Mouse (Mus musculus) heart, embryonic 14.5 days (tissue): ENCODE results near the gene Hcn1. TPM values are rescaled to one million over a fixed set of nuclear protein-coding genes. Genes with fewer than 3 reads are reported as not detected.

Source experiments
- ATAC-seq: fragments of 200-750 bp; cut with Nextera tagmentation; 2 replicates; pipeline ENCODE4 v1.8.0; 2017; ENCODE audit warnings: low read depth, moderate TSS enrichment; ENCODE audit not compliant: insufficient number of reproducible peaks, insufficient read depth, low FRiP score
- H3K27ac ChIP-seq, 2 experiments: fragments of 200-500 bp in 1 of 2; fragments of 300-500 bp in 1 of 2; sonication (generic) in 1 of 2; replicated peaks in 1 of 2; 2 replicates each; pipeline ENCODE4 v1.5.1; 2012 to 2014; ENCODE audit warnings: low read depth in 2 of 2, low read length in 2 of 2, control low read depth in 1 of 2, mild to moderate bottlenecking in 1 of 2, mixed read lengths in 1 of 2; ENCODE audit not compliant: control insufficient read depth in 1 of 2, insufficient read depth in 1 of 2
- H3K27me3 ChIP-seq: fragments of 300-500 bp; sonication (generic); 2 replicates; pipeline ENCODE4 v1.6.1; 2014; ENCODE audit warnings: mild to moderate bottlenecking, low read length, control low read depth; ENCODE audit not compliant: control insufficient read depth, insufficient read depth
- H3K36me3 ChIP-seq: fragments of 300-500 bp; sonication (generic); 2 replicates; pipeline ENCODE4 v1.6.1; 2014; ENCODE audit warnings: mild to moderate bottlenecking, control low read depth, low read length, mixed read lengths; ENCODE audit not compliant: control insufficient read depth, insufficient read depth
- H3K4me1 ChIP-seq, 2 experiments: fragments of 200-500 bp in 1 of 2; fragments of 300-500 bp in 1 of 2; sonication (generic) in 1 of 2; 2 replicates each; pipeline ENCODE4 v1.6.1; 2012 to 2014; ENCODE audit warnings: low read length in 2 of 2, control low read depth in 1 of 2, mixed read lengths in 1 of 2; ENCODE audit not compliant: control insufficient read depth in 2 of 2, insufficient read depth in 2 of 2
- H3K4me2 ChIP-seq: fragments of 300-500 bp; sonication (generic); 2 replicates; pipeline ENCODE4 v1.6.1; 2014; ENCODE audit warnings: mild to moderate bottlenecking, low read length
- H3K4me3 ChIP-seq, 2 experiments: fragments of 200-500 bp in 1 of 2; fragments of 300-500 bp in 1 of 2; sonication (generic) in 1 of 2; 2 replicates each; pipeline ENCODE4 v1.5.1; 2012 to 2014; ENCODE audit warnings: low read length in 2 of 2, mild to moderate bottlenecking in 2 of 2, control low read depth in 1 of 2, low read depth in 1 of 2, moderate library complexity in 1 of 2; ENCODE audit not compliant: control insufficient read depth in 1 of 2, insufficient read depth in 1 of 2
- H3K9ac ChIP-seq: fragments of 300-500 bp; sonication (generic); 2 replicates; pipeline ENCODE4 v1.6.1; 2014; ENCODE audit warnings: mild to moderate bottlenecking, low read length
- H3K9me3 ChIP-seq: fragments of 300-500 bp; sonication (generic); 2 replicates; pipeline ENCODE4 v1.6.1; 2016; ENCODE audit warnings: low read length, control low read depth; ENCODE audit not compliant: control insufficient read depth
- WGBS: fragments of 180-500 bp; shearing (Covaris S2); extraction: QIAGEN DNeasy Blood & Tissue Kit; methylation state at CpG from one replicate; pipeline ENCODE4 v1.1.7; 2014; 5-methylcytosine and 5-hydroxymethylcytosine counted together
- polyA plus RNA-seq: library from polyadenylated mRNA; unstranded; fragments of >200 nt; fragmentation: Nextera tagmentation; extraction: Ambion mirVana; gene quantifications from 2 replicates; pipeline ENCODE4 v1.2.1, GENCODE M21; 2014

The Hcn1 gene
- polyA plus RNA-seq, 1 experiment from 2014 or later, result 0.14 TPM

- ATAC-seq, result no peak
- Histone ChIP-seq H3K4me1 (no peaks in the 10 kb centered on the region), H3K4me2 (no peak overlapping the region), H3K36me3 (no peaks in the 10 kb centered on the region), H3K27ac (no peak overlapping the region), H3K4me3 (no peak overlapping the region), H3K27me3 (no peaks in the 10 kb centered on the region), H3K9me3 (no peaks in the 10 kb centered on the region), H3K9ac (no peak overlapping the region)
- WGBS, result 87% methylated on average over 7 of the region's 7 CpGs
These were observed 236.1 kb downstream of the Hcn1 start for GRCm38 (mm10) chr13:117838264-117838663.

- Histone ChIP-seq H3K4me2 (no peak overlapping the region), H3K4me3 (no peak overlapping the region), H3K4me1 (no peaks in the 10 kb centered on the region), H3K9ac (no peak overlapping the region), H3K27ac (no peak overlapping the region), H3K36me3 (no peaks in the 10 kb centered on the region), H3K27me3 (no peaks in the 10 kb centered on the region), H3K9me3 (no peaks in the 10 kb centered on the region)
- ATAC-seq, result no peak
These were observed 240.2 kb downstream of the Hcn1 start for GRCm38 (mm10) chr13:117842366-117842765.

- no peak overlapping the region for H3K4me3 ChIP-seq
- WGBS, result 70% methylated on average over 2 of the region's 2 CpGs
- no peak overlapping the region for H3K9ac ChIP-seq
- no peaks in the 10 kb centered on the region for H3K4me1 ChIP-seq
- H3K36me3 ChIP-seq, result no peaks in the 10 kb centered on the region
- no peak overlapping the region for H3K27ac ChIP-seq
- H3K4me2 ChIP-seq, result no peak overlapping the region
- no peak; the same call in 1 of the 2 replicates for ATAC-seq
- H3K9me3 ChIP-seq, result no peaks in the 10 kb centered on the region
- H3K27me3 ChIP-seq, result no peaks in the 10 kb centered on the region
These were observed 245.2 kb downstream of the Hcn1 start for GRCm38 (mm10) chr13:117847290-117847689.

GRCm38 (mm10) chr13:117848757-117849156, 246.6 kb downstream of the Hcn1 start:
- H3K27me3 ChIP-seq, result no peaks in the 10 kb centered on the region
- H3K4me1 ChIP-seq, result no peaks in the 10 kb centered on the region; a peak in 1 of 4 replicates
- no peak overlapping the region for H3K9ac ChIP-seq
- no peak for ATAC-seq
- no peaks in the 10 kb centered on the region for H3K36me3 ChIP-seq
- no peak overlapping the region for H3K4me3 ChIP-seq
- 87% methylated on average over 4 of the region's 4 CpGs for WGBS
- no peak overlapping the region for H3K4me2 ChIP-seq
- no peak overlapping the region for H3K27ac ChIP-seq
- no peaks in the 10 kb centered on the region for H3K9me3 ChIP-seq

- no peak overlapping the region for H3K4me2 ChIP-seq
- WGBS, result 76% methylated on average over 6 of the region's 6 CpGs
These were observed 250.0 kb downstream of the Hcn1 start for GRCm38 (mm10) chr13:117851954-117852710.

DNA sequence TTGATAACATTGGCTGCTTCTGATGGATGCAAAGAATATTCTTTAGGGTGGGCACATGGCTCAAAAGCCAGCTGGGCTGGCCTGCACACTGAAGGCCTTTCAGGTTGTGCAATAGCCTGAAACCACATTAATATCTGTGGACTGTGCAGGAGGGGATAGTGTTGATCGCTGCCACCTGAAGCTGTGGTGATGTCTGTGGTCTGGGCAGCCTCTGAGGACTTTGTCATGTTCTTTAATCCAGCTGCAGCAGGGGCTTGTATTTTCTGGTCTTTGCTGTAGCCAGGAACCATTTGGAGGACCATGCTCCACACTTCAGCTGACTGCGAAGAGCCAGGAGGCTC, 250.6 kb downstream of the Hcn1 start:
- no peaks in the 10 kb centered on the region for H3K9me3 ChIP-seq
- no peaks in the 10 kb centered on the region for H3K27me3 ChIP-seq
- no peak overlapping the region for H3K9ac ChIP-seq
- H3K4me3 ChIP-seq, result no peak overlapping the region
- H3K27ac ChIP-seq, result no peak overlapping the region
- H3K4me1 ChIP-seq, result no peaks in the 10 kb centered on the region; a peak in 1 of 4 replicates
- no peak overlapping the region for H3K4me2 ChIP-seq
- H3K36me3 ChIP-seq, result no peaks in the 10 kb centered on the region
- WGBS, result 81% methylated on average over 2 of the region's 2 CpGs
- no peak for ATAC-seq

More at GRCm38 (mm10) chr13:117851954-117852710, 250.0 kb downstream of the Hcn1 start:
- Histone ChIP-seq H3K27ac (no peak overlapping the region), H3K9ac (no peak overlapping the region), H3K9me3 (no peaks in the 10 kb centered on the region), H3K36me3 (no peaks in the 10 kb centered on the region), H3K4me3 (no peak overlapping the region), H3K4me1 (no peaks in the 10 kb centered on the region; a peak in 1 of 4 replicates), H3K27me3 (no peaks in the 10 kb centered on the region)
- ATAC-seq, result no peak

DNA sequence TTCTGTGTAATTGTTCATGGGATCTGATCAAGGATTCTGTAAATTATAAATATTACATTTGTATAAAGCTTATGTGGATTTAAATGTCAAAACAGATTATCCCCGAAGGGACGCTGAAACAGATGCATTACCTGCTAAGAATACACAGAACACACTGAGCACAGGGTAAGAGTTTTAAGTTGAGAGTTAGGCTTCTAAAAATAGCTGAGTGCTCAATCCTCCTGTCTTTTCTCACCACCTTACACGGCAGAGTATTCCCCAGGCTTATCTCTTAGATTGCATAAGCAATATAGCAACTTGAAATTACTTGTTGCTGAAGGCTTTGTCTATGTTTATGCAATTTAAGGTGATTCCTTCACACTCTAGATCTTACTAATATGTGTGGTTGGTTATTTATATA, 256.3 kb downstream of the Hcn1 start:
- no peaks in the 10 kb centered on the region for H3K36me3 ChIP-seq
- H3K9me3 ChIP-seq, result no peaks in the 10 kb centered on the region
- no peak overlapping the region for H3K4me2 ChIP-seq
- H3K4me1 ChIP-seq, result peaks cover 0 to 3% of the 10 kb centered on the region in 2 experiments; a peak in 1 of 4 replicates
- no peak overlapping the region for H3K9ac ChIP-seq
- no peaks in the 10 kb centered on the region for H3K27me3 ChIP-seq
- no peak overlapping the region for H3K4me3 ChIP-seq
- H3K27ac ChIP-seq, result no peak overlapping the region
- no peak for ATAC-seq
- 23% methylated on average over 3 of the region's 3 CpGs for WGBS

DNA sequence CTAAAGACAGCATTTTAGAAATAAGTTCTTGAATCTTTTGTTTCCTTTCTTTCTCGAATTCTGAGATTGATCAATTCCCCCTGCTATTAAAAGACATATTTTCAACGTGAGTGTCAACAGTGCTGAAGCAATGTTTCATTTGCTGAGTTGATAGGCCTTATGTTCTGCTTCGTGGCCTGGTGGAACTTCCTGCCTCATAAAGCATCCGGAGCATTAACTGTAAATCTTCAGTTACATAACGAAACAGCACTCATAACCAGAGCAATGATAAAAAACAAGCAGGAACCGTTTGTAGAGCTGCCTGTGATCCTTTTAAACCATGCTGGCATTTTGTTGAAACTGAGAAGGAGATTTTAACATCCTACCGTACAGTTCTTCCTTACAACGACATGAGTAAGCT, 275.7 kb downstream of the Hcn1 start:
- no peak for ATAC-seq
- Histone ChIP-seq H3K4me3 (no peak overlapping the region), H3K9ac (no peak overlapping the region), H3K4me2 (no peak overlapping the region), H3K27me3 (no peaks in the 10 kb centered on the region), H3K36me3 (no peaks in the 10 kb centered on the region), H3K4me1 (no peaks in the 10 kb centered on the region), H3K27ac (no peak overlapping the region), H3K9me3 (no peaks in the 10 kb centered on the region)
- WGBS, result 67% methylated on average over 8 of the region's 8 CpGs
